Mouse (Mus musculus): ENCODE results near the gene Acrbp. TPM values are rescaled to one million over a fixed set of nuclear protein-coding genes. Genes with fewer than 3 reads are reported as not detected.

Acrbp gene
- total and polyA plus RNA-seq, 2 experiments from 2014 or later, result 7.2 to 12.6 TPM

DNA sequence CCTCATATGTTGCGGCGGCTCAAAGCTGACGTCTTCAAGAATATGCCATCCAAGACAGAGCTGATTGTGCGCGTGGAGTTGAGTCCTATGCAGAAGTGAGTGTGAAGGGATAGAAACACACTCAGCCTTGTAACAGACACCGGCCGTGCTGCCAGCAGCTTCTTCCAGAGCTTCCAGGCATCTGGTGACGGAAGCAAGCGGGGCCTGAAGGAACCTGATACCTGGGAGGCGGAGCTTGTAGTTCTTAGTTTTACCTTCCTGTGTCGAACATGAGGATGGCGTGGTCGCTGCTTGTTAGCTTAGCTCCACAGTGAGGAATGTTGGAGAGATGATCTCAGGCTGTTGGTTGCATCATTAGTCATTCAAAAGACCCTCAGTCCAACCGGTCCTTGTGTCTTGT lies 59.9 kb downstream of the Acrbp start:
- Histone ChIP-seq H3K27ac (ENCODE audit: low read depth, low read length) (no peak overlapping the region), H3K36me3 (ENCODE audit: insufficient read depth, low read length) (peaks cover 82% of the 10 kb centered on the region), H3K27me3 (ENCODE audit: insufficient read depth, low read length) (no peaks in the 10 kb centered on the region), H3K9ac (replicated peaks; ENCODE audit: low read length, poor library complexity, severe bottlenecking) (no peak overlapping the region), H3K9me3 (ENCODE audit: low read length) (no peaks in the 10 kb centered on the region), H3K4me3 (ENCODE audit: low read depth, low read length) (no peak overlapping the region), H3K4me1 (ENCODE audit: insufficient read depth, low read length) (no peaks in the 10 kb centered on the region), H3K4me2 (ENCODE audit: low read depth, low read length, poor library complexity, severe bottlenecking) (no peak overlapping the region)
- 93% methylated on average over 14 of the region's 14 CpGs for WGBS
- no peak for DNase-seq (ENCODE audit: low spot score)
- no peak for TF ChIP-seq CTCF (IDR thresholded peaks at IDR 0.05)
- no peak for ATAC-seq (ENCODE audit: low FRiP score)

DNA sequence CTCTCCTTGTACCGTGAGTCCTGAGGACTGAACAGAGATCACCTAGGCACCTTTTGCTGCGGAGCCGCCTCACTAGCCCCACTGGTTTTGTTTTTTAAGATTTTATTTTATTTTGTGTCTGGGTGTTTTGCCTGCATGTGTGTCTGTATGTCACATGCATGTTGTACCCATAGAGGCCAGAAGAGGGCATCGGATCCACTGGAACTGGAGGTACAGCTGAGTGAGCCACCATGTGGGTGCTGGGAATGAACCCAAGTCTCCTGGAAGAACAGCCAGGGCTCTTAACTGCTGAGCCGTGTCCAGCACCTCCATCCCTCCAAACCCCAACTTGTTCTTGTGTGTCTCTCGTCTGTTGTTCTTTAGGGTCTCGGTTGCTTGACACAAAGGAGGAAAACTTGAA lies 61.4 kb downstream of the Acrbp start:
- Histone ChIP-seq H3K9me3 (ENCODE audit: low read length) (no peaks in the 10 kb centered on the region), H3K27me3 (ENCODE audit: insufficient read depth, low read length) (no peaks in the 10 kb centered on the region), H3K4me1 (ENCODE audit: insufficient read depth, low read length) (no peaks in the 10 kb centered on the region), H3K36me3 (ENCODE audit: insufficient read depth, low read length) (peaks cover 81% of the 10 kb centered on the region), H3K9ac (replicated peaks; ENCODE audit: low read length, poor library complexity, severe bottlenecking) (no peak overlapping the region), H3K4me3 (ENCODE audit: low read depth, low read length) (no peak overlapping the region), H3K27ac (ENCODE audit: low read depth, low read length) (no peak overlapping the region), H3K4me2 (ENCODE audit: low read depth, low read length, poor library complexity, severe bottlenecking) (no peak overlapping the region)
- DNase-seq (ENCODE audit: low spot score), result peak; percentile 58
- peak; percentile 67 for TF ChIP-seq CTCF (IDR thresholded peaks at IDR 0.05)
- ATAC-seq (ENCODE audit: low FRiP score), result no peak
- WGBS, result 96% methylated on average over 7 of the region's 7 CpGs

DNA sequence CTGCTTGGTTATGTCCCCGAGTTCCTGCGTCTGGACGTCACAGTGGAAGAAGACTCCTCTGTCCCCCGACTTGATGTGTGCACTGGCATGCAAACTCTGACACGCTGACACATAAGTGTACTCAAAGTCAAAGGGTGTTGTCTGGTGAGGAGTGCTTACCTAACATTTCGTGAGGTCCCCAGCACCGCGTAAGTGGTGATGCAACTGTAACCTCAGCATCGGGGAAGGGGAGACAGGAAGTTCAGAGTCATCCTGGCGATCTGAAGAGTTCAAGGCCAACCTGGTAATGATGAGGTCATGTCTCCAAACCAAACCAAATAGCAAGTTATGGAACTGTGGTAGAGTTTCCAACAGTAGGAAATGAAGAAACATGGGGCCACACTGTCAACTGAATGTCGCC lies 63.1 kb downstream of the Acrbp start:
- no peak for TF ChIP-seq CTCF (IDR thresholded peaks at IDR 0.05)
- H3K27me3 ChIP-seq (ENCODE audit: insufficient read depth, low read length), result no peaks in the 10 kb centered on the region
- H3K9ac ChIP-seq (replicated peaks; ENCODE audit: low read length, poor library complexity, severe bottlenecking), result no peak overlapping the region

More for the DNA sequence above, 63.1 kb downstream of the Acrbp start:
- H3K27ac ChIP-seq (ENCODE audit: low read depth, low read length), result no peak overlapping the region
- ATAC-seq (ENCODE audit: low FRiP score) (no peak), DNase-seq (ENCODE audit: low spot score) (no peak)
- 95% methylated on average over 11 of the region's 11 CpGs for WGBS
- H3K36me3 ChIP-seq (ENCODE audit: insufficient read depth, low read length), result peaks cover 78% of the 10 kb centered on the region
- no peaks in the 10 kb centered on the region for H3K9me3 ChIP-seq (ENCODE audit: low read length)
- H3K4me2 ChIP-seq (ENCODE audit: low read depth, low read length, poor library complexity, severe bottlenecking), result no peak overlapping the region
- no peaks in the 10 kb centered on the region for H3K4me1 ChIP-seq (ENCODE audit: insufficient read depth, low read length)
- H3K4me3 ChIP-seq (ENCODE audit: low read depth, low read length), result no peak overlapping the region

Small RNA genes within 50 kb of the gene (microRNA-seq; reads per million reads assigned to microRNA genes)
- gene Mir7045 (ENCODE audit: borderline number of aligned reads), result not detected

Other genes starting within 250 kb of the Acrbp start
- gene Spsb2, start 241.0 kb upstream of the Acrbp start, total RNA-seq (2014; rRNA removed), result 5.9 and 9.3 TPM in 2 replicates
- gene Spsb2, start 241.0 kb upstream of the Acrbp start, polyA plus RNA-seq (2015; fragmentation: Nextera tagmentation; extraction: Ambion mirVana), result 10.2 and 10.9 TPM in 2 replicates
- gene Tpi1, start 235.4 kb upstream of the Acrbp start, total RNA-seq (2014; rRNA removed), result 392 and 419 TPM in 2 replicates
- gene Tpi1, start 235.4 kb upstream of the Acrbp start, polyA plus RNA-seq (2015; fragmentation: Nextera tagmentation; extraction: Ambion mirVana), result 415 and 480 TPM in 2 replicates
- gene Usp5, start 220.2 kb upstream of the Acrbp start, total RNA-seq (2014; rRNA removed), result 218 and 219 TPM in 2 replicates
- 201 and 214 TPM in 2 replicates for gene Usp5, start 220.2 kb upstream of the Acrbp start, polyA plus RNA-seq (2015; fragmentation: Nextera tagmentation; extraction: Ambion mirVana)
- 9.4 and 16.7 TPM in 2 replicates for gene Cdca3, start 220.1 kb upstream of the Acrbp start, total RNA-seq (2014; rRNA removed)
- 15.0 and 16.0 TPM in 2 replicates for gene Cdca3, start 220.1 kb upstream of the Acrbp start, polyA plus RNA-seq (2015; fragmentation: Nextera tagmentation; extraction: Ambion mirVana)
- 0.52 and 0.66 TPM in 2 replicates for gene Gnb3, start 209.4 kb upstream of the Acrbp start, total RNA-seq (2014; rRNA removed)
- 0.23 and 1.1 TPM in 2 replicates for gene Gnb3, start 209.4 kb upstream of the Acrbp start, polyA plus RNA-seq (2015; fragmentation: Nextera tagmentation; extraction: Ambion mirVana)
- 67.4 and 74.4 TPM in 2 replicates for gene P3h3, start 191.9 kb upstream of the Acrbp start, total RNA-seq (2014; rRNA removed)
- 9.8 and 11.2 TPM in 2 replicates for gene P3h3, start 191.9 kb upstream of the Acrbp start, polyA plus RNA-seq (2015; fragmentation: Nextera tagmentation; extraction: Ambion mirVana)
- gene Gpr162, start 185.7 kb upstream of the Acrbp start, total RNA-seq (2014; rRNA removed), result 198 and 225 TPM in 2 replicates
- 38.3 and 39.3 TPM in 2 replicates for gene Gpr162, start 185.7 kb upstream of the Acrbp start, polyA plus RNA-seq (2015; fragmentation: Nextera tagmentation; extraction: Ambion mirVana)
- 0.19 and 2.8 TPM in 2 replicates for gene Cd4, start 161.5 kb upstream of the Acrbp start, total RNA-seq (2014; rRNA removed)
- 0.25 and 0.58 TPM in 2 replicates for gene Cd4, start 161.5 kb upstream of the Acrbp start, polyA plus RNA-seq (2015; fragmentation: Nextera tagmentation; extraction: Ambion mirVana)
- 1.1 and 2.1 TPM in 2 replicates for gene Lag3, start 138.0 kb upstream of the Acrbp start, total RNA-seq (2014; rRNA removed)
- 2.8 and 3.5 TPM in 2 replicates for gene Lag3, start 138.0 kb upstream of the Acrbp start, polyA plus RNA-seq (2015; fragmentation: Nextera tagmentation; extraction: Ambion mirVana)
- 814 and 944 TPM in 2 replicates for gene Ptms, start 129.6 kb upstream of the Acrbp start, total RNA-seq (2014; rRNA removed)
- gene Ptms, start 129.6 kb upstream of the Acrbp start, polyA plus RNA-seq (2015; fragmentation: Nextera tagmentation; extraction: Ambion mirVana), result 810 TPM in 2 replicates
- 512 and 647 TPM in 2 replicates for gene Mlf2, start 118.3 kb upstream of the Acrbp start, total RNA-seq (2014; rRNA removed)
- gene Mlf2, start 118.3 kb upstream of the Acrbp start, polyA plus RNA-seq (2015; fragmentation: Nextera tagmentation; extraction: Ambion mirVana), result 628 and 643 TPM in 2 replicates
- gene Cops7a, start 84.2 kb upstream of the Acrbp start, total RNA-seq (2014; rRNA removed), result 108 and 131 TPM in 2 replicates
- gene Cops7a, start 84.2 kb upstream of the Acrbp start, polyA plus RNA-seq (2015; fragmentation: Nextera tagmentation; extraction: Ambion mirVana), result 92.3 and 97.1 TPM in 2 replicates
- 31.8 and 36.1 TPM in 2 replicates for gene Pianp, start 53.0 kb upstream of the Acrbp start, total RNA-seq (2014; rRNA removed)
- gene Pianp, start 53.0 kb upstream of the Acrbp start, polyA plus RNA-seq (2015; fragmentation: Nextera tagmentation; extraction: Ambion mirVana), result 97.0 and 97.5 TPM in 2 replicates
- 33.2 and 38.6 TPM in 2 replicates for gene Zfp384, start 40.5 kb upstream of the Acrbp start, total RNA-seq (2014; rRNA removed)
- 9.0 and 9.7 TPM in 2 replicates for gene Zfp384, start 40.5 kb upstream of the Acrbp start, polyA plus RNA-seq (2015; fragmentation: Nextera tagmentation; extraction: Ambion mirVana)
- 60.4 and 69.8 TPM in 2 replicates for gene Ing4, start 9.9 kb upstream of the Acrbp start, total RNA-seq (2014; rRNA removed)
- gene Ing4, start 9.9 kb upstream of the Acrbp start, polyA plus RNA-seq (2015; fragmentation: Nextera tagmentation; extraction: Ambion mirVana), result 97.8 and 104 TPM in 2 replicates
- 0.90 and 1.7 TPM in 2 replicates for gene Lpar5, start 18.2 kb downstream of the Acrbp start, total RNA-seq (2014; rRNA removed)
- gene Lpar5, start 18.2 kb downstream of the Acrbp start, polyA plus RNA-seq (2015; fragmentation: Nextera tagmentation; extraction: Ambion mirVana), result 0.52 and 0.71 TPM in 2 replicates
- gene Chd4, start 46.3 kb downstream of the Acrbp start, total RNA-seq (2014; rRNA removed), result 117 and 133 TPM in 2 replicates
- gene Chd4, start 46.3 kb downstream of the Acrbp start, polyA plus RNA-seq (2015; fragmentation: Nextera tagmentation; extraction: Ambion mirVana), result 72.9 and 89.1 TPM in 2 replicates
- 34.5 and 45.8 TPM in 2 replicates for gene Nop2, start 82.2 kb downstream of the Acrbp start, total RNA-seq (2014; rRNA removed)
- gene Nop2, start 82.2 kb downstream of the Acrbp start, polyA plus RNA-seq (2015; fragmentation: Nextera tagmentation; extraction: Ambion mirVana), result 41.4 and 42.6 TPM in 2 replicates
- gene Iffo1, start 95.6 kb downstream of the Acrbp start, total RNA-seq (2014; rRNA removed), result 33.3 and 33.9 TPM in 2 replicates
- gene Iffo1, start 95.6 kb downstream of the Acrbp start, polyA plus RNA-seq (2015; fragmentation: Nextera tagmentation; extraction: Ambion mirVana), result 19.0 and 20.4 TPM in 2 replicates
- 2,678 and 3,049 TPM in 2 replicates for gene Gapdh, start 116.8 kb downstream of the Acrbp start, total RNA-seq (2014; rRNA removed)
- gene Gapdh, start 116.8 kb downstream of the Acrbp start, polyA plus RNA-seq (2015; fragmentation: Nextera tagmentation; extraction: Ambion mirVana), result 1,705 and 1,726 TPM in 2 replicates
- 29.8 and 33.7 TPM in 2 replicates for gene Ncapd2, start 142.0 kb downstream of the Acrbp start, total RNA-seq (2014; rRNA removed)
- gene Ncapd2, start 142.0 kb downstream of the Acrbp start, polyA plus RNA-seq (2015; fragmentation: Nextera tagmentation; extraction: Ambion mirVana), result 18.4 and 21.0 TPM in 2 replicates
- gene Mrpl51, start 142.1 kb downstream of the Acrbp start, total RNA-seq (2014; rRNA removed), result 23.3 and 48.2 TPM in 2 replicates
- 136 and 145 TPM in 2 replicates for gene Mrpl51, start 142.1 kb downstream of the Acrbp start, polyA plus RNA-seq (2015; fragmentation: Nextera tagmentation; extraction: Ambion mirVana)
- 42.7 and 47.6 TPM in 2 replicates for gene Vamp1, start 165.9 kb downstream of the Acrbp start, total RNA-seq (2014; rRNA removed)
- gene Vamp1, start 165.9 kb downstream of the Acrbp start, polyA plus RNA-seq (2015; fragmentation: Nextera tagmentation; extraction: Ambion mirVana), result 40.5 and 46.0 TPM in 2 replicates
- 4.7 and 6.2 TPM in 2 replicates for gene Tapbpl, start 182.2 kb downstream of the Acrbp start, total RNA-seq (2014; rRNA removed)
- 9.0 and 9.7 TPM in 2 replicates for gene Tapbpl, start 182.2 kb downstream of the Acrbp start, polyA plus RNA-seq (2015; fragmentation: Nextera tagmentation; extraction: Ambion mirVana)
- not detected in 2 replicates for gene Cd27, start 187.3 kb downstream of the Acrbp start, total RNA-seq (2014; rRNA removed)
- gene Cd27, start 187.3 kb downstream of the Acrbp start, polyA plus RNA-seq (2015; fragmentation: Nextera tagmentation; extraction: Ambion mirVana), result 0.70 TPM in 1 of 2 replicates, not detected in the other
- gene Tuba3a, start 236.4 kb downstream of the Acrbp start, total RNA-seq (2014; rRNA removed), result not detected in 2 replicates
- not detected in 2 replicates for gene Tuba3a, start 236.4 kb downstream of the Acrbp start, polyA plus RNA-seq (2015; fragmentation: Nextera tagmentation; extraction: Ambion mirVana)

Measured in midbrain, postnatal 0 days (tissue).